In genomic region chr2:20507832-20508723, GRCm38 (mm10) we compare ENCODE assay signal across 25 mouse cellular contexts.
DNase-seq lines count a peak whose midpoint lies in the region; ATAC-seq and TF ChIP-seq lines count a peak whose summit lies in the region.
"Had no signal": no experiment of that assay in that cellular context is flagged by ENCODE, and none has a peak within 500 bp of the region (broad histone marks: within the 10 kb centered on the region; RNA-seq: fewer than 3 reads in every experiment).

No protein-coding gene starts in this region.

- no peak overlapping the region for H3K9ac ChIP-seq in kidney, postnatal 0 days (ENCODE audit: low read depth, low read length)
- H3K9ac ChIP-seq in kidney, embryonic 14.5 days (ENCODE audit: low read depth, low read length) = no peak overlapping the region
- H3K9ac ChIP-seq in CH12.LX (ENCODE audit: insufficient read depth, low read depth) (peak overlapping the region; percentile 43), ES-E14 (ENCODE audit: insufficient read depth, low read depth, low read length, poor library complexity, severe bottlenecking) (no peak overlapping the region)
- no peak overlapping the region for H3K9ac ChIP-seq in intestine, embryonic 16.5 days (ENCODE audit: low read depth, low read length)
- H3K9ac ChIP-seq: embryonic facial prominence, embryonic 13.5 days; forebrain, embryonic 13.5 days; liver, embryonic 12.5 days; midbrain, embryonic 12.5 days; stomach, embryonic 15.5 days had no signal

- TF ChIP-seq EP300 in CH12.LX (IDR thresholded peaks at IDR 0.05; ENCODE audit: low read length) = peak; percentile 53; the same call in 1 of the 2 replicates

- DNase-seq in kidney, postnatal 0 days (ENCODE audit: low spot score) = no peak
- DNase-seq in CH12.LX (ENCODE audit: extremely low read depth) (peak; percentile 63), ES-E14 (ENCODE audit: low read depth, low spot score) (no peak)
- no peak for DNase-seq in c-Kit-positive CD71-positive TER-119-positive erythroid progenitor cells, embryonic 14.5 days (ENCODE audit: low spot score)
- DNase-seq in frontal cortex, adult 2 months (ENCODE audit: extremely low spot score in 1 of 2, low spot score in 1 of 2) = no peak
- DNase-seq: adrenal gland, postnatal 14 days; cerebellum, adult 8-10 months; gastrocnemius, postnatal 10 days; heart, adult 11 months; heart, postnatal 10 days; kidney, adult 11 months; kidney, postnatal 14 days; lung, adult 18-20 months; thymus, adult 18-20 months; thymus, postnatal 36 days had no signal

- in situ Hi-C loops in CH12.LX (cut with MboI; ENCODE audit: low pct_ligation_motif_present, low pct_unique_long_range_greater_than_20kb, low sequenced_read_pairs) = no loop called here
- in situ Hi-C loops in ES-E14 (cut with MboI; ENCODE audit: low sequenced_read_pairs in 2 of 2, unreplicated experiment in 2 of 2) = no loop called here

- TF ChIP-seq RAD21 in CH12.LX (IDR thresholded peaks at IDR 0.05; ENCODE audit: low read depth, low read length) = no peak

- TF ChIP-seq CTCF in kidney, postnatal 0 days (IDR thresholded peaks at IDR 0.05; ENCODE audit: low read depth) = no peak
- no peak for TF ChIP-seq CTCF in CH12.LX (conservative IDR thresholded peaks at IDR 0.05 in 1 of 2, IDR thresholded peaks at IDR 0.05 in 1 of 2; ENCODE audit: low read depth in 2 of 2, low read length in 2 of 2)

- ATAC-seq in kidney, postnatal 0 days (replicated peaks; ENCODE audit: low FRiP score, low read depth) = 0 out of 2 replicates have a peak, but pooled peaks have one; percentile 33
- ATAC-seq in kidney, embryonic 14.5 days (ENCODE audit: low FRiP score, low TSS enrichment) = no peak
- peak; percentile 53; the same call in 1 of the 2 replicates for ATAC-seq in intestine, embryonic 16.5 days
- ATAC-seq: forebrain, embryonic 13.5 days; hindbrain, embryonic 16.5 days; liver, embryonic 12.5 days had no signal

- WGBS in kidney, postnatal 0 days = 60% methylated on average over 6 of the region's 6 CpGs
- WGBS in kidney, embryonic 14.5 days = 55% methylated on average over 6 of the region's 6 CpGs
- 63% methylated on average over 6 of the region's 6 CpGs for WGBS in intestine, embryonic 16.5 days

- no peak overlapping the region for H3K4me3 ChIP-seq in kidney, postnatal 0 days (replicated peaks; ENCODE audit: low read depth, low read length)
- no peak overlapping the region for H3K4me3 ChIP-seq in kidney, embryonic 14.5 days (ENCODE audit: low read length)
- H3K4me3 ChIP-seq in CH12.LX (replicated peaks in 1 of 3; ENCODE audit: low read depth in 2 of 3, low read length in 2 of 3, poor library complexity in 1 of 3) (peak overlapping the region; percentile 41 to 51 (median 50)), ES-E14 (ENCODE audit: insufficient read depth in 1 of 2, low read depth in 1 of 2, low read length in 2 of 2, poor library complexity in 1 of 2, severe bottlenecking in 1 of 2) (no peak overlapping the region)
- no peak overlapping the region for H3K4me3 ChIP-seq in intestine, embryonic 16.5 days (ENCODE audit: low read length)
- H3K4me3 ChIP-seq: embryonic facial prominence, embryonic 13.5 days; forebrain, embryonic 13.5 days; hindbrain, embryonic 10.5 days; liver, embryonic 12.5 days; midbrain, embryonic 12.5 days; stomach, embryonic 15.5 days had no signal

- H3K79me2 ChIP-seq in CH12.LX (replicated peaks; ENCODE audit: control insufficient read depth, extremely low read depth, insufficient read depth, poor library complexity, severe bottlenecking) = no peaks in the 10 kb centered on the region

- no peaks in the 10 kb centered on the region for H3K9me3 ChIP-seq in kidney, postnatal 0 days (replicated peaks; ENCODE audit: low read length)
- H3K9me3 ChIP-seq in kidney, embryonic 14.5 days (ENCODE audit: control insufficient read depth, low read length) = no peaks in the 10 kb centered on the region
- H3K9me3 ChIP-seq in CH12.LX (replicated peaks; ENCODE audit: low read length) (no peaks in the 10 kb centered on the region), ES-E14 (ENCODE audit: control insufficient read depth, insufficient read depth, low read depth, low read length) (no peaks in the 10 kb centered on the region)
- H3K9me3 ChIP-seq in intestine, embryonic 16.5 days (ENCODE audit: control insufficient read depth, low read length) = no peaks in the 10 kb centered on the region
- H3K9me3 ChIP-seq: embryonic facial prominence, embryonic 13.5 days; forebrain, embryonic 13.5 days; hindbrain, embryonic 10.5 days; liver, embryonic 12.5 days; midbrain, embryonic 12.5 days; stomach, embryonic 15.5 days had no signal

- H3K4me2 ChIP-seq in kidney, postnatal 0 days (ENCODE audit: low read length) = no peak overlapping the region
- no peak overlapping the region for H3K4me2 ChIP-seq in kidney, embryonic 14.5 days (replicated peaks; ENCODE audit: low read depth, low read length)
- peak overlapping the region; percentile 71 for H3K4me2 ChIP-seq in CH12.LX (ENCODE audit: insufficient read depth, low read depth, poor library complexity, severe bottlenecking)
- no peak overlapping the region for H3K4me2 ChIP-seq in intestine, embryonic 16.5 days (ENCODE audit: low read depth, low read length)
- H3K4me2 ChIP-seq: embryonic facial prominence, embryonic 13.5 days; forebrain, embryonic 13.5 days; heart, embryonic 11.5 days; liver, embryonic 12.5 days; midbrain, embryonic 12.5 days; stomach, embryonic 15.5 days had no signal

- H3K36me3 ChIP-seq in kidney, postnatal 0 days (ENCODE audit: insufficient read depth, low read length) = no peaks in the 10 kb centered on the region
- H3K36me3 ChIP-seq in kidney, embryonic 14.5 days (ENCODE audit: control insufficient read depth, insufficient read depth, low read length) = no peaks in the 10 kb centered on the region
- H3K36me3 ChIP-seq in CH12.LX (replicated peaks in 1 of 2; ENCODE audit: control insufficient read depth in 1 of 2, insufficient read depth in 1 of 2, low read length in 1 of 2) (no peaks in the 10 kb centered on the region), ES-E14 (ENCODE audit: control insufficient read depth, insufficient read depth, low read length, poor library complexity, severe bottlenecking) (no peaks in the 10 kb centered on the region)
- no peaks in the 10 kb centered on the region for H3K36me3 ChIP-seq in intestine, embryonic 16.5 days (ENCODE audit: control insufficient read depth, insufficient read depth, low read length)
- H3K36me3 ChIP-seq: embryonic facial prominence, embryonic 13.5 days; hindbrain, embryonic 10.5 days; liver, embryonic 12.5 days; midbrain, embryonic 12.5 days; stomach, embryonic 15.5 days had no signal

- no peaks in the 10 kb centered on the region for H3K4me1 ChIP-seq in kidney, postnatal 0 days (replicated peaks; ENCODE audit: insufficient read depth, low read length)
- H3K4me1 ChIP-seq in kidney, embryonic 14.5 days (ENCODE audit: control insufficient read depth, insufficient read depth, low read length) = no peaks in the 10 kb centered on the region
- H3K4me1 ChIP-seq in CH12.LX (ENCODE audit: control insufficient read depth in 1 of 2, insufficient read depth in 2 of 2) (peaks cover 8 to 37% of the 10 kb centered on the region in 2 experiments), ES-E14 (ENCODE audit: control insufficient read depth in 2 of 2, insufficient read depth in 2 of 2, low read length in 2 of 2, poor library complexity in 1 of 2) (0 out of 4 replicates have a peak, but pooled peaks cover 0 to 2% of the 10 kb centered on the region in 2 experiments)
- H3K4me1 ChIP-seq in intestine, embryonic 16.5 days (ENCODE audit: control insufficient read depth, insufficient read depth, low read length) = no peaks in the 10 kb centered on the region
- H3K4me1 ChIP-seq: embryonic facial prominence, embryonic 13.5 days; forebrain, embryonic 13.5 days; liver, embryonic 12.5 days; midbrain, embryonic 12.5 days; stomach, embryonic 15.5 days had no signal

- dilution Hi-C loops in CH12.LX (cut with MboI; ENCODE audit: extremely low pct_ligation_motif_present, extremely low pct_unique_long_range_greater_than_20kb, low sequenced_read_pairs) = no loop called here

- H3K27me3 ChIP-seq in kidney, postnatal 0 days (ENCODE audit: insufficient read depth, low read length) = no peaks in the 10 kb centered on the region
- H3K27me3 ChIP-seq in kidney, embryonic 14.5 days (ENCODE audit: control insufficient read depth, insufficient read depth, low read length) = no peaks in the 10 kb centered on the region
- no peaks in the 10 kb centered on the region for H3K27me3 ChIP-seq in CH12.LX (replicated peaks)
- no peaks in the 10 kb centered on the region for H3K27me3 ChIP-seq in intestine, embryonic 16.5 days (replicated peaks; ENCODE audit: control insufficient read depth, insufficient read depth, low read length)
- H3K27me3 ChIP-seq: embryonic facial prominence, embryonic 13.5 days; forebrain, embryonic 13.5 days; liver, embryonic 12.5 days; midbrain, embryonic 12.5 days; stomach, embryonic 15.5 days had no signal

- no peak for TF ChIP-seq POLR2A in CH12.LX (IDR thresholded peaks at IDR 0.05; ENCODE audit: low read depth, low read length)

- H3K27ac ChIP-seq in kidney, postnatal 0 days = no peak overlapping the region
- H3K27ac ChIP-seq in kidney, embryonic 14.5 days (ENCODE audit: low read depth, low read length) = no peak overlapping the region
- H3K27ac ChIP-seq in CH12.LX (ENCODE audit: insufficient read depth, low read depth) (no peak overlapping the region; the same call in 1 of the 2 replicates), ES-E14 (ENCODE audit: insufficient read depth, low read depth, low read length, poor library complexity, severe bottlenecking) (peak overlapping the region; percentile 48; the same call in 1 of the 2 replicates)
- H3K27ac ChIP-seq in intestine, embryonic 16.5 days (ENCODE audit: low read length) = no peak overlapping the region
- H3K27ac ChIP-seq: embryonic facial prominence, embryonic 13.5 days; forebrain, embryonic 13.5 days; hindbrain, embryonic 10.5 days; liver, embryonic 12.5 days; midbrain, embryonic 12.5 days; stomach, embryonic 15.5 days had no signal

TF ChIP-seq in CH12.LX, 34 proteins besides CTCF, POLR2A, EP300 and RAD21 (continues in another document):
- peak; percentile 39; the same call in 1 of the 2 replicates for TF ChIP-seq JUND (conservative IDR thresholded peaks at IDR 0.05; ENCODE audit: low read depth, low read length)
- no peak for TF ChIP-seq ZC3H11A (IDR thresholded peaks at IDR 0.05; ENCODE audit: low read depth, low read length)
- peak; percentile 83 for TF ChIP-seq ETS1 (conservative IDR thresholded peaks at IDR 0.05; ENCODE audit: low read depth, low read length)
- TF ChIP-seq MEF2A (IDR thresholded peaks at IDR 0.05; ENCODE audit: borderline replicate concordance, low read depth, low read length) = peak; percentile 34; the same call in 1 of the 2 replicates

TF ChIP-seq in ES-E14, 5 proteins besides CTCF, POLR2A, EP300 and RAD21:
- no peak for TF ChIP-seq CHD2 (IDR thresholded peaks at IDR 0.05; ENCODE audit: low read depth, low read length)
- TF ChIP-seq MAFK (IDR thresholded peaks at IDR 0.05; ENCODE audit: insufficient read depth, low read depth, low read length) = no peak
- no peak for TF ChIP-seq HCFC1 (IDR thresholded peaks at IDR 0.05; ENCODE audit: borderline replicate concordance, insufficient read depth, low read length)
- TF ChIP-seq ZNF384 (IDR thresholded peaks at IDR 0.05; ENCODE audit: low read depth, low read length) = no peak
- TF ChIP-seq ZC3H11A (IDR thresholded peaks at IDR 0.05; ENCODE audit: borderline replicate concordance, low read depth, low read length) = no peak

Comparison
In these comparisons a context has a peak if more than half of its experiments do, and no peak if none do; other contexts are left out.
1. H3K4me3 ChIP-seq: peak in CH12.LX (3 of 3); none in kidney, postnatal 0 days (single experiment), kidney, embryonic 14.5 days (single experiment), ES-E14 (0 of 2) and intestine, embryonic 16.5 days (single experiment).